ENCODE assay signal across 12 mouse cellular contexts in genomic region chr7:110780520-110780919, GRCm38 (mm10). TPM values are rescaled to one million over a fixed set of nuclear protein-coding genes. Genes with fewer than 3 reads are reported as not detected.
DNase-seq lines count a peak whose midpoint lies in the region; ATAC-seq lines count a peak whose summit lies in the region.
"Had no signal": no experiment of that assay in that cellular context is flagged by ENCODE, and none has a peak within 500 bp of the region (broad histone marks: within the 10 kb centered on the region; RNA-seq: fewer than 3 reads in every experiment).

No protein-coding gene starts in this region.

- H3K4me2 ChIP-seq in forebrain, embryonic 14.5 days (ENCODE audit: low read length), result no peak overlapping the region
- H3K4me2 ChIP-seq in liver, embryonic 11.5 days, result no peak overlapping the region
- no peak overlapping the region for H3K4me2 ChIP-seq in neural tube, embryonic 15.5 days
- H3K4me2 ChIP-seq: heart, embryonic 12.5 days had no signal

- H3K36me3 ChIP-seq in forebrain, embryonic 14.5 days (ENCODE audit: control insufficient read depth, insufficient read depth, low read length), result no peaks in the 10 kb centered on the region
- H3K36me3 ChIP-seq in forebrain, embryonic 10.5 days (replicated peaks), result no peaks in the 10 kb centered on the region
- peaks cover 9% of the 10 kb centered on the region; the same call in 1 of the 2 replicates for H3K36me3 ChIP-seq in liver, embryonic 11.5 days (ENCODE audit: control insufficient read depth, insufficient read depth, low read length)
- H3K36me3 ChIP-seq in neural tube, embryonic 15.5 days, result no peaks in the 10 kb centered on the region

- no peak for DNase-seq in forebrain, embryonic 14.5 days (ENCODE audit: low spot score)
- no peak for DNase-seq in forebrain, embryonic 10.5 days (ENCODE audit: extremely low spot score, low spot score)
- DNase-seq in liver, embryonic 11.5 days (ENCODE audit: low spot score), result no peak
- no peak for DNase-seq in liver
- DNase-seq in thymus, postnatal 10 days (ENCODE audit: low spot score in 2 of 2), result no peak
- no peak for DNase-seq in adipocyte (ENCODE audit: low spot score)
- DNase-seq: embryo, embryonic 11 days had no signal

- H3K9me3 ChIP-seq in forebrain, embryonic 14.5 days (replicated peaks; ENCODE audit: control insufficient read depth, low read length), result no peaks in the 10 kb centered on the region
- H3K9me3 ChIP-seq in forebrain, embryonic 10.5 days, result no peaks in the 10 kb centered on the region
- no peaks in the 10 kb centered on the region for H3K9me3 ChIP-seq in liver, embryonic 11.5 days (ENCODE audit: control insufficient read depth, low read length)
- no peaks in the 10 kb centered on the region for H3K9me3 ChIP-seq in neural tube, embryonic 15.5 days (replicated peaks)
- H3K9me3 ChIP-seq: heart, embryonic 12.5 days had no signal

- H3K4me1 ChIP-seq in forebrain, embryonic 14.5 days (ENCODE audit: control insufficient read depth, insufficient read depth, low read length), result no peaks in the 10 kb centered on the region; the same call in 1 of the 2 replicates
- H3K4me1 ChIP-seq in forebrain, embryonic 10.5 days, result peaks cover 41% of the 10 kb centered on the region
- peaks cover 60% of the 10 kb centered on the region for H3K4me1 ChIP-seq in liver, embryonic 11.5 days (replicated peaks; ENCODE audit: control insufficient read depth, insufficient read depth, low read length)
- H3K4me1 ChIP-seq in brown adipose tissue, adult 24 weeks (ENCODE audit: control insufficient read depth, insufficient read depth, insufficient read length, low read length), result peaks cover 58% of the 10 kb centered on the region
- peaks cover 32% of the 10 kb centered on the region for H3K4me1 ChIP-seq in neural tube, embryonic 15.5 days

- 93% methylated on average over 4 of the region's 4 CpGs for WGBS in forebrain, embryonic 14.5 days
- 82% methylated on average over 4 of the region's 4 CpGs for WGBS in forebrain, embryonic 10.5 days
- WGBS in liver, embryonic 11.5 days, result 80% methylated on average over 4 of the region's 4 CpGs
- 81% methylated on average over 4 of the region's 4 CpGs for WGBS in neural tube, embryonic 15.5 days

- H3K27me3 ChIP-seq in forebrain, embryonic 14.5 days (replicated peaks; ENCODE audit: control insufficient read depth, insufficient read depth, low read length), result no peaks in the 10 kb centered on the region
- no peaks in the 10 kb centered on the region for H3K27me3 ChIP-seq in forebrain, embryonic 10.5 days (ENCODE audit: poor library complexity, severe bottlenecking)
- no peaks in the 10 kb centered on the region for H3K27me3 ChIP-seq in liver, embryonic 11.5 days (replicated peaks; ENCODE audit: control insufficient read depth, insufficient read depth, low read length)
- H3K27me3 ChIP-seq in neural tube, embryonic 15.5 days (replicated peaks), result no peaks in the 10 kb centered on the region
- H3K27me3 ChIP-seq: CH12.LX had no signal

- H3K27ac ChIP-seq in forebrain, embryonic 14.5 days (ENCODE audit: low read depth, low read length), result peak overlapping the region; percentile 21; the same call in 1 of the 2 replicates
- H3K27ac ChIP-seq in forebrain, embryonic 10.5 days, result no peak overlapping the region
- H3K27ac ChIP-seq in liver, embryonic 11.5 days (ENCODE audit: low read depth, low read length), result peak overlapping the region; percentile 55; the same call in 1 of the 2 replicates
- peak overlapping the region; percentile 72 for H3K27ac ChIP-seq in brown adipose tissue, adult 24 weeks (replicated peaks; ENCODE audit: low read depth, low read length)
- peak overlapping the region; percentile 65 for H3K27ac ChIP-seq in neural tube, embryonic 15.5 days (replicated peaks)

- H3K9ac ChIP-seq in forebrain, embryonic 14.5 days (ENCODE audit: low read length), result no peak overlapping the region
- H3K9ac ChIP-seq in liver, embryonic 11.5 days (ENCODE audit: low read depth, low read length), result 0 out of 2 replicates have a peak overlapping the region, but pooled peaks have one; percentile 47
- H3K9ac ChIP-seq in neural tube, embryonic 15.5 days (replicated peaks), result no peak overlapping the region
- H3K9ac ChIP-seq: heart, embryonic 12.5 days had no signal

- no peak overlapping the region for H3K4me3 ChIP-seq in forebrain, embryonic 14.5 days (ENCODE audit: low read depth, low read length)
- no peak overlapping the region for H3K4me3 ChIP-seq in forebrain, embryonic 10.5 days
- H3K4me3 ChIP-seq in liver, embryonic 11.5 days (ENCODE audit: low read depth, low read length), result no peak overlapping the region
- H3K4me3 ChIP-seq in brown adipose tissue, adult 24 weeks (ENCODE audit: insufficient read depth, low read depth, low read length), result no peak overlapping the region
- no peak overlapping the region for H3K4me3 ChIP-seq in neural tube, embryonic 15.5 days (replicated peaks)
- H3K4me3 ChIP-seq: heart, embryonic 12.5 days had no signal

- ATAC-seq in forebrain, embryonic 14.5 days, result no peak
- no peak for ATAC-seq in liver, embryonic 11.5 days (replicated peaks; ENCODE audit: low FRiP score)
- ATAC-seq in neural tube, embryonic 15.5 days (ENCODE audit: low FRiP score), result no peak
- ATAC-seq: inflammation-experienced regulatory T-cells, adult 6 months had no signal

RNA-seq across cellular contexts. Expression of gene Ampd3, which starts 12.5 kb away (rescaled TPM):
- 3.6 and 4.9 TPM in 2 replicates for polyA plus RNA-seq in forebrain, embryonic 14.5 days (2014; fragmentation: Nextera tagmentation; extraction: Ambion mirVana)
- polyA plus RNA-seq in forebrain, embryonic 10.5 days (2016; fragmentation: Nextera tagmentation; extraction: Ambion mirVana), result 1.2 and 1.5 TPM in 2 replicates
- polyA plus RNA-seq in liver, embryonic 11.5 days (2014; fragmentation: Nextera tagmentation; extraction: Ambion mirVana), result 39.5 and 41.1 TPM in 2 replicates
- 22.4 and 30.0 TPM in 2 replicates for polyA plus RNA-seq in brown adipose tissue, adult 24 weeks (2012; ENCODE audit: insufficient read depth, insufficient read length, missing spikeins)
- polyA plus RNA-seq in neural tube, embryonic 15.5 days (2015; fragmentation: Nextera tagmentation; extraction: Ambion mirVana), result 12.0 and 12.6 TPM in 2 replicates
